Mouse (Mus musculus): ENCODE results near the gene Calm3.
"Not testable (repeated sequence)": the region's sequence is repeated elsewhere in the genome, so short reads cannot be mapped to it uniquely, and the experiment has no call there.

Calm3 gene

GRCm38 (mm10) chr7:16924037-16924834 lies at the start of gene Calm3:
Gene Calm3, minus strand, starts transcription at chr7:16924114.
- peak; percentile 99 for DNase-seq (ENCODE audit: low spot score in 2 of 2)

DNA sequence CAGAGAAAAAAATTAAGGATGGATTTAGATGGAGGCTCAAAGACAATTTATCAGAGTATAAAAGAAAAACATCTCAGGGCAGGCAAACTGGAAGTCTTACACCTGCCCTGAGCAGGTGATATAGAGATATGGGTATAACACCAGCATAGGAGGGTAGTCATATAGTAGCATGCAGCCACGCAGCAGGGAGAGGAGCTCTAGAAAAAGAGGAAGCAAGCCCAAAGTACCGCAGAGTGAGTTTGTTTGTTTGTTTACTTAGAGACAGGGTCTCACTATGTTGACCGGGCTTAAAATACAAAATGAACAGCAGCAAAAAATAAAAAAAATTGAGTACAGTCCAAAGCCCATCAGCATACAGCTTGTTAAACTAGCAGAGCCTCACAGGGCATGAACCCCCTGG lies 47.2 kb upstream of the Calm3 start:
- no peak for DNase-seq (ENCODE audit: low spot score in 2 of 2)

GRCm38 (mm10) chr7:16968414-16968813 lies 44.5 kb upstream of the Calm3 start:
- no peak for DNase-seq (ENCODE audit: low spot score in 2 of 2)

- no peak for DNase-seq (ENCODE audit: low spot score in 2 of 2)
These were observed 37.8 kb upstream of the Calm3 start for GRCm38 (mm10) chr7:16961678-16962077.

GRCm38 (mm10) chr7:16959539-16960187 lies 35.7 kb upstream of the Calm3 start, which contains the start of gene Pnmal1:
Gene Pnmal1, plus strand, starts transcription at chr7:16959679.
- DNase-seq (ENCODE audit: low spot score in 2 of 2), result no peak

GRCm38 (mm10) chr7:16956410-16957265 lies 32.7 kb upstream of the Calm3 start:
- DNase-seq (ENCODE audit: low spot score in 2 of 2), result no peak

DNA sequence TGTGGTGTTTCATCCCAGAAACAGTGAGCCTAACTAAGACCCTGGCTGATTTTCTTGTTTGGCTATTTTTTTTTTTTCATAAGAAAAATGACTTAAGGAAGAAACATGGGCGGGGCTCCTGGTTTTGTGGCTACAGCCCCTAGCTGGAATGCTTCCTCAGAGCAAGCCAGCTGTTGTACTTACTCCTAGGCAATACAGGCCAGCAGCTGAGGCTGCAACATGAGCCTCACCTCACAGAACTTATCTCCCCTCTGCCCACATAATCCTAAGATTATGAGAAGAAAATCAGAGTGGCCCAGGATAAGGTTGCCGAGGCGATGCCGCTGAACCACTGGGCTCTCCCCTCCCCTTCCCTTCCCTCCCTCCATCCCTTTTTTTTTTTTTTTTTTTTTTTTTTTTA lies 31.8 kb upstream of the Calm3 start:
- no peak for DNase-seq (ENCODE audit: low spot score in 2 of 2)

DNA sequence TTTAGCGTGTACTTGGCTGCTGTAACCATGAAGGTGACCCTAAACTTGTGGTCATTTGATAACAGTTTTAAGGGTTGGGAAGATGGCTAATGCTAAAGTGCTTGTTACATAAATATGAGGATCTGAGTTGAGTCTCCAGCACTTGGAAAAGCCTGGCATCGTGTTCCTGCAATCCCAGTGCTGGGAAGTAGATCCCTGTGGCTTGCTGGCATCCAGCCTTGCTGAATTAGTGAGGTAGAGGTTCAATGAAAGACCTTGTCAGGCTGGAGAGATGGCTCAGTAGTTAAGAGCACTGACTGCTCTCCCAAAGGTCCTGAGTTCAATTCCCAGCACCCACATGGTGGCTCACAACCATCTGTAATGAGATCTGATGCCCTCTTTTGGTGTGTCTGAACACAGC lies 29.9 kb upstream of the Calm3 start:
- DNase-seq (ENCODE audit: low spot score in 2 of 2), result not testable (repeated sequence)

DNA sequence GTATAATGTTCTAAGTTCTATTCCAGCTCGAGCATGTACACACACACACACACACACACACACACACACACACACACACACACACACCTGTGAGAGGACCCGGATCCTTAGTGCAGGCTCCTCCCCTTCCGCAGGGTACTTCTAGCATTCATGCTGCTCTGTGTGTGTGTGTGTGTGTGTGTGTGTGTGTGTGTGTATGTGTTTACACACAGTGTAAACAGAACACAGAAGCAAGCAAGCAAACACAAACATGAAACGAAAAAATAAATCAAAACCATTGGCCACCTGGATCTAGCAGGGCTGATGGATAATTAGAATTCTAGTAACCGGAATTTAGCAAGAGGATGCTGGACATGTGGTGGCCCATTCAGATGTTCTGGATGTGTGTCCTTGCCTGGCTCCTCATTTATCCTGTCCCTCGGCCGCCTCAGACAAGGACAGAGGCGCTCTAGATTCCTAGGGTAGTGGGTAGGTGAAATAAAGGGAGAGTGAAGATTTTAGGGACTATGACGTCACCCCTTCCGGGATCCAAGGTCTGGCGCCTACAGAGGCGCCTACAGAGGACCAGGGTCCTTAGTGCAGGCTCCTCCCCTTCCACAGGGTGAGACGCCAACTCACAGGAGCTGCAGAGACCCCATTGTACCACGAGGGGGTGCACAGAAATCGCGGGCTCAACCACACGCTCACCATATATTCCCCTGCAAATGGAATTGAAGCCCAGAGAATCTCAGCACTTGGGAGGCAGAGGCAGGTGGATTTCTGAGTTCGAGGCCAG lies 27.1 kb upstream of the Calm3 start:
- DNase-seq (ENCODE audit: low spot score in 2 of 2), result peak; percentile 68 to 76

DNA sequence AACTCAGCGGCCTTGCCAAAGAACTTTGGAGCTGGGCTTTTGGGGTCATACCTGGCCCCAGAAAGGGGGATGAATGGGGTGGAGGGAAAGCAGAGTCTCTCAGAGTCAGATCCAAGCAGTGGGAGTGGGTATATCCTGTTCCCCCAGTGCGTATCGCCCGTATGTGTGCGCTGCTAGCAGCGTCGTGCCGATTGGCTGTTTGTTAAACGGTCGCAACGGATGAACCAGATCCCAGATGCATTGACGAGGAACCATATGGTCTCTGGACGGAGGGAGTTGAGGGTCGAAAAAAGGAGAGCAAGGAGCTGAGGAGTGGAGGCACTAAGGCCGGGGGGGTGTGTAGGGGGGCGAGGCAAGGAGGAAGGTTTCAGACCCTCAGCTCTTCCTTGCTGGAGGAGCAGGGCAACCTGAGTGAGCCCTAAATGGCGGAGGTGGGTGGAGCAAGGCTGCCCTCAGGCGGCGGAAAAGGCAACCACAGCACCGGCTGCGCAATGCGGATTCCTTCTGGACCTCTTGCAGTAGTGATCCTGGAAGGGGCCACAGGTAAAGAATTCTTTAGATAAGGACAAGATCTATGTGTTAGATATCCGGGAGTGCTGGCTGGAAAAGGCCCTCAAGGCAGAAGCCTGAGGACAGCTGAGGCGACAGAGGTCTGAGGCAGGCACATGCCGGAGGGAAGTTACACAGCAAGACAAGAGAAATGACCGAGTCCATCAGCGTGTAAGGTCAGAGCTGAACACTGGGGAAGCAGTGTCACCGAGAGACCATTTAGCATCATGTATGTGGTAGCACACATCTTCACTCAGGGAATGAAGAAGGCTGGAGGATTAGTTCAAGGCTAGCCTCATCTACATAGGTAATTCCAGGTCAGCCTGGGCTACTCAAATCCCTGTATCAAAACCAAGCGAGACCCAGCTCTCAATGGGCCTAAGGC lies 26.3 kb upstream of the Calm3 start:
- peak; percentile 62 to 69 for DNase-seq (ENCODE audit: low spot score in 2 of 2)

GRCm38 (mm10) chr7:16948923-16949458 lies 25.1 kb upstream of the Calm3 start:
- no peak for DNase-seq (ENCODE audit: low spot score in 2 of 2)

DNA sequence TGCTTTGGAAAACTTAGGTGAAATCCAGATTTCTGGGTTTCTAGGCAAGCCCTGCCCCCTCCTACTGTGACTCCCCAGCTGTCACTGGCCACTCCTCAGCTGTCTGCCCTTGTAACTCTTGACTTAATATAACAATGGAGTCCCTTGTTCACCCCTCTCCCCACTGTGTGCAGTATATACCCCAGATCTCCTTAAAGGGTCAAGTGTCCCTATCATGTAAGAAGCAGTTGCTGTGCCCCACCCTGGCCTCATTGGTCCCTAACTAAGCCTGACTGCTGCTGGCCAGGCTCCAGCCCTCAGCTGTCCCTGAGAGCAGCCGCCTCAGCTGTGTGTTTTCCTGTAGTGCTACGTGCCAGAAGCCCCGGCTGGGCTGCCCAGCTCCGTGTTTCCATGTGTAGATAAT lies 24.0 kb upstream of the Calm3 start:
- DNase-seq (ENCODE audit: low spot score in 2 of 2), result no peak

- no peak for DNase-seq (ENCODE audit: low spot score in 2 of 2)
These were observed 23.5 kb upstream of the Calm3 start for GRCm38 (mm10) chr7:16947349-16947895.

GRCm38 (mm10) chr7:16946441-16947348 lies 22.8 kb upstream of the Calm3 start:
- no peak for DNase-seq (ENCODE audit: low spot score in 2 of 2)

- no peak for DNase-seq (ENCODE audit: low spot score in 2 of 2)
These were observed 21.5 kb upstream of the Calm3 start for GRCm38 (mm10) chr7:16945419-16945818.

DNA sequence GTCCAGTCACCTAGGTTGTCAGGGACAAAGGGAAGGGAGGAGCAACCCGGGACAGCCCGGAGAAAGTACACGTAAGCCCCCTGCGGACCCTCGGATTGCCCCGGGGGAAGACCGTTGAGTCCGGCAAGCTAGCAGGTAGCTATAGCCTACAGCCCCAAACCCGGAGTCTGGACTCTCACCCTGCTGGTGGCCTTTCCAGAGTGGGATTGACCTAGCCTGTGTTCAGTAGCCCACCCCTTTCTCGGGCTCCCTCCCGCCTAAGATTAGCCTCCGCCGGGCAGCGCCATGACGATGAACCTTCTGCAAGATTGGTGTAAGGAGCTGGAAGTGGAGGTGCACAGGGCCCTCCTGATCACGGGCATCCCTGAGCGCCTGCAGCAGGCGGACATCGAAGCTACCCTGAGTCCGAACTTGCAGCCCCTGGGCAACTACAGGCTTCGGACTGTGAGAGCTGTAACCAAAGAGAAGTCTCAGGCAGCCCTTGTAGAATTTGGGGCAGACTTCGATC lies 20.9 kb upstream of the Calm3 start:
- DNase-seq (ENCODE audit: low spot score in 2 of 2), result no peak

- peak in 1 of 2 experiments; percentile 54 for DNase-seq (ENCODE audit: low spot score in 2 of 2)
These were observed 20.3 kb upstream of the Calm3 start, which contains the start of gene Pnmal2 for GRCm38 (mm10) chr7:16944061-16944807. Gene Pnmal2, plus strand, starts transcription at chr7:16944682.

DNA sequence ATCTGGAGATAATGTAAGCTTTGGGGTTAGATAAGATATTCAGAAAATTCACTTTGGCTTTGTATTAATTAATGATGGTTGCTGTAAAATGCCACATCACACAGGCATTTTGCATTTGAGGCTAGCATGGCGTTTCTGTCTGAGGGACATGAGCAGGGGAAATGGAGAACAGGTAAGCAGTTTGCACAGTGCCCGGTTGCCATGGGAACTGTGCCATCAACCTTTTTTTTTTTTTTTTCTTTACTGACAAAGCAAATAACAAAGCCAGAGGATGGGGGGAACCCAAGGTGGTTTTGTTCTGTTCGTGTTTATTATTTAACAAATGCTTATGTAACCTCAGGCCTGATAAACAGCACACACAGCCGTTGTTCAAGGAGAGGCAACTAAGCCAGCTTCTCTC lies 18.9 kb upstream of the Calm3 start:
- DNase-seq (ENCODE audit: low spot score in 2 of 2), result no peak

All from urinary bladder, postnatal 36 days (tissue).